Mouse (Mus musculus) G1E (cell line): ENCODE measurements around the gene Snrk.

Experiments used
- CTCF ChIP-seq: IDR thresholded peaks from 2 replicates; pipeline ENCODE4 v1.5.1; 2012; ENCODE audit warnings: low read depth, low read length, inconsistent platforms, mixed read lengths
- GATA1 ChIP-seq: IDR thresholded peaks from 2 replicates; pipeline ENCODE4 v1.6.1; 2012; ENCODE audit warnings: borderline replicate concordance, low read length, inconsistent platforms, mixed read lengths
- POLR2AphosphoS5 ChIP-seq: IDR thresholded peaks from 2 replicates; pipeline ENCODE4 v1.6.1; 2012; ENCODE audit warnings: low read depth, low read length, inconsistent platforms; ENCODE audit not compliant: insufficient replicate concordance

DNA sequence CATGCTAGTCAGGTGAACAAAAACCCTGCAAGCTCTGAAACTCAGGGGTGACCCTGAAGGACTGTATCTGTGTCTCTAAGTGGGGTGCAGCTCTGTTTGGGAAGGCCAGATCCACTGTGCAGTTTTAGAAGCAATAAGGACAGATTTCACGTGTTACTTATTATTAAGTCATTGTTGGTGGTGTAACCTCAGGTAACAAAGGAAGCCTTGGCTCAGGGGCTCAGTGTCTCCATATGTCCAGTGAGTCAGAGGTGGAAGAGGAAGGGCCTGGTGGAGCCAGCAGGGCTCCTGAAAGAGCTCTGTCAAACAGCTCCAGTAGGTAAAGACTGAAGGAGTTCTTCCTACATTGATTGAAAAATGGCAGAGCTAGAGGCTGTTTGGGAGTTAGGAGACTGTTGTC lies 22.9 kb upstream of the Snrk start:
- TF ChIP-seq CTCF = no peak
- no peak for TF ChIP-seq GATA1
- no peak for TF ChIP-seq POLR2AphosphoS5
